Mouse (Mus musculus) retina, embryonic 14.5 days (tissue): ENCODE results near the gene Apol9b.
"Not testable (repeated sequence)": the region's sequence is repeated elsewhere in the genome, so short reads cannot be mapped to it uniquely, and the experiment has no call there.

ENCODE experiments used
- DNase-seq: peaks from one replicate; pipeline ENCODE4 v3.0.0-alpha.2; 2015; ENCODE audit warnings: low spot score

The Apol9b gene

DNA sequence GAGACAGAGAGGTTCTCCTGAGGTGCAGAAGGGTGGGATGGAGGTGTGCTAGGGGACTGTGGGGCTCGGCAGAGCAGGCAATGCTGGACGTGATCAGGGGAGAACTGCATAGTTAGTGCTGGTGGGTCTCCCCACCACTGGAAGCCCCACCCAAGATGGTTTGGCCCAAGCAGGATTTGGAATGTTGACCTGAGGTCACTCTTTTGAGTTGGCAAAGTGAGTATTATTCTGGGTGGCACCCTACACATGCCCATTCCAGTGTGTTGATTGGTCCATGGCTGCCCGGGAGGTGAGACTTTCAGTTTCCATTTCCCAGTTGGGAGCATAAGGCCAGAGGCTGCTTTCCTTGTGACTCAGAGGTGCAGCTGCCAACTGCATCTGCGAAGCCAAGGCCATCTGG, at the start of gene Apol9b:
TSS of gene Apol9b (plus strand) at position 301 of the 400 bp plus-strand sequence.
- not testable (repeated sequence) for DNase-seq

- peak; percentile 50 for DNase-seq
These were observed 44.9 kb upstream of the Apol9b start for GRCm38 (mm10) chr15:77683944-77684343.

- DNase-seq, result peak; percentile 10
These were observed 37.1 kb upstream of the Apol9b start for GRCm38 (mm10) chr15:77691532-77692311.

- peak; percentile 24 for DNase-seq
These were observed 34.0 kb upstream of the Apol9b start for GRCm38 (mm10) chr15:77694687-77695295.

DNA sequence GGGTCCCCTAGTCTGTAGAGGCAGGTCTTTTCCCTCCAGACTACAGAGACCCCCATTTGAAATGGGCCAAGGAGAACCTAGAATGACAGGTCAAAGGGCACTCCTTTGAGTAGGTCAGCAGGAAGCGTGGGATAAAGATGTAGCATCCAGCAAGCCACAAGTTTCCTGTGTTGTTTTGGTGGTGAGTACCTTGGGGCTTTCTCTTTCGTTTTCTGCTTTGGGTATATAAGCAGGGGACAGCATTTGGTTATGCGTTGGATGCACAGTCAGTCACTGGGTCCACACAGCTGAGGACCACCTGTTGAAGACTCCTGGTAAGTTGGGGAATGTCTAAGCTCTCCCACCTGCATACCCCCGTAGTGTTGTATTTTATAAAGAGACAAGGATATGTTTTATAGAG, 30.2 kb upstream of the Apol9b start, which contains the start of gene Apol7e:
TSS of gene Apol7e (plus strand) at position 202 of the 400 bp plus-strand sequence.
- DNase-seq, result not testable (repeated sequence)

GRCm38 (mm10) chr15:77705306-77705705, 23.5 kb upstream of the Apol9b start:
- not testable (repeated sequence) for DNase-seq

- DNase-seq, result not testable (repeated sequence)
These were observed 19.9 kb upstream of the Apol9b start for GRCm38 (mm10) chr15:77708936-77709335.

DNA sequence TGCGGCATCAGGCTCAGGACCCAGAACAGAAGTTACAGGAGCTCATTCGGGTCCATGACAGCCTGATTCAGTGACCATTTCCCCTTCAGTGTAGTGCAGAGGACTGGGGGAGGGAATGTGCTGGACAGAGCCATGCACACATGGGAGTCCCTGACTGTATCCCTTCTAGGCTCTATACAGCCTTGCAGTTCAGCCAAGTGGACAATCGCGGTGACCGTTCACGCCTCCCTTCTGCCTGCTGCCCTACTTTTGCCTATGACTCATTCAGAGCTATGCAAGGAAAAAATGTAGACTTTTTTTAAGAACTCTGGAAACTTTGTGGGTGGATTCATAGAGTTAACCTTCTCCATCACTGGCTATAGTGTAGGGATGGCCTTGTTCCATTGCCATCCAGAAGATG, 10.6 kb upstream of the Apol9b start:
- not testable (repeated sequence) for DNase-seq

DNA sequence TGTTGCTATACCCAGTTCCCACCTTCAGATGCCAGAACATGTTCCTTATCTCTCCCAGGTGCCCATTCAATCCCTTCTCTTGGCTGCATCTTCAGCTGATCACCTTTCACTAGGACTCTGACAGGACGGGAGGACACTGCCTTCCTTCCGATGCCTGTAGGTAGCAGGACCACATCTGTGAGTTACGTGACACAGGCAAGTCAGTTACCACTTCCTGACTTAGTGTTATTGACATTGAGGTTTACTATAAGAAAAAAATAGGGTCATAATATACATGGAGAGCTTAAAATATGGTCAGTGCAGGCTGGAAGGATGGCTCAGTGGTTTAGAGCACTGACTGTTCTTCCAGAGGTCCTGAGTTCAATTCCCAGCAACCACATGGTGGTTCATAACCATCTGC, 7.3 kb upstream of the Apol9b start:
- DNase-seq, result not testable (repeated sequence)

DNA sequence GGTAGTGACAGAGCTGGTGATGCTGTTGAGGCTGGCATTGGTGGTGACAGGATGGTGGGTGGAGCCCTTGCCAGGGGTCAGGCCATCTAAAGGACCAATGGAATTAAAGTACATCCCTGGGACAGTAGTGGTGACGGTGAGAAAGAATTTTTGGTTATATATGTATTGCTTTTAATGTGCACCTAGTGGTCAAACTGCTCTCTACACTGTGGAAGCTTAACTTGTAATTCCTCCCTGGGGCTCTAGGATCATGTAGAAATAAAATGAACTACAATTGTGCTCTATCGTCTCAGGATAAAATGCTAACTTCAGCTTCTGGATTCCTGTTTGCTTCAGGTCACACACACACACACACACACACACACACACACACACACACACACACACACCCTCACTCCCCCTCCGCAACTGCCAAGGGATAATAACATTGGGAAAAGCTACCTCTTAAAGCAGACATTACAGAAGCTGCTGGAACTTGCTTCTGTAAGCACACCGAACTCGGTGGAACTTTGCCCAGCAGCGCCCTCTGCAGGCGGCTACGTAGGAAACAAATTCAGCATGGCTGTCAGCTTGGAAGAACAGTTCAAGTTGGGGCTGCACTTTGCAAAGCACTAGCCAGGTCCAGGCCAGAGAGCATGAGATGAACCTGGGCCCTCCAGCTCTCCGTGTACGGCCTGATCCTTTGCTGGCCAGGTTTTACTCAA, 4.5 kb upstream of the Apol9b start:
- DNase-seq, result not testable (repeated sequence)

DNA sequence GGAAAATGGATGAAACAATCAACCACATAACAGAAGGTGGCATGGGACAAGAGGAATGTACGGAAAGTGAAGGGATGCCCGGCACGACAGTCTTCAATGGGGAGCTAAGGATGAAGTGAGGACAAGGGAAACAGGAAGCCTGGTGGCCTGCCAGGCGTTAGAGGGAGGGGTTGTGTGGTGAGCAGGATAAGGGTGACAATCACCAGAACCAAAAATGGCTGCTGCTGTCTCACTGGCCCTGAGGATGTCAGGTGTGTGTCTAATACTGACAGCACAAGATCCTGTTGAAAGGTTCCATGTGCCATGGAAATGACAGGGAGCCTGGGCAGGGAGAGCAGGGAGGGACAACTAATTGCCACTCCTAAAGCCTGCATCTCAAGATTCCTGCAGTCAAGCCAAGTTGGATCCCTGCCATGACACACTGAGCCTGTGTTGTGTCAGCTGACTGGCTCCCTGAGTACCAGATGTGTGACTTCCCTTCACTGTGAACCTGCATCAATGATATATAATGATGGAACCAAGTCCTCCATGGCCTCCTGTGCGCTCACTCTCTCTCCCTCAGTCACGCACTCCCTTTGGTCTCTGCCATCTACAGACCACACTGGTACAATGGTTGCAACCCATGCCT, 3.3 kb upstream of the Apol9b start:
- DNase-seq, result not testable (repeated sequence)

DNA sequence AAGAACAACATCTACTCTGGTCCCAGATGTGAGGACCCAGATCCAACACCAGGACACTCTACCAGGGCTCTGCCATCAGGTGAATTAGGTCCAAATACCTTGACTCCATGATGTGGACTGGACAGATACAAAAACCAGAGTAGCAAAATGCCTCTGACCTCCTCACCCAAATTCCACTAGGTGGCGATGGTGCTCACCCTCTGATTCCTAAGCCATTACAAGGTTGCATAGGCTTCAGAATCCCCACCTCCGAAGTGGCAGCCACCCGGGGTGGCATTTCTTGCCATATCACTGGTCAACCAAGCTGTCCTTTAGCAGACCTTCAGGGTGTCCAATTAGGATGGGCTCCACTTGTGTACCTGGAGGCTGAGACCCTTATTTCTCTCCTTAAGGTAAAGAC, 1.7 kb upstream of the Apol9b start:
- peak; percentile 60 for DNase-seq

DNA sequence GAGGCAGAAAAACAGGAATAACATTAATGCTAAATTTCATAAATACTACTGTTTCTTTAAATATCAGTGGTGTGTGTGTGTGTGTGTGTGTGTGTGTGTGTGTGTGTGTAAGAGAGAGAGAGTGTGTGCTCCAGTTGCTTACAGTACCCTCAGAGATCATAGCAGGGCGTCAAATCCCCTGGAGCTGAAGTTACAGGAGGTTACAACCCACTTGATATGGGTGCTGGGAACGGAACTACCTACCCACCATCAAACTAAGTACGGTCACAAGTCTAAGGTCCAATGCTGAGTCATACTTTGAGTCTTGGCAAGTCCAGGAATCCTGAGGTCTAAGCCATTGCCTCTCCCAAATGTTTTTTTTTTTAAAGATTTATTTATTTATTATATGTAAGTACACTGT, 1.1 kb upstream of the Apol9b start:
- not testable (repeated sequence) for DNase-seq

DNA sequence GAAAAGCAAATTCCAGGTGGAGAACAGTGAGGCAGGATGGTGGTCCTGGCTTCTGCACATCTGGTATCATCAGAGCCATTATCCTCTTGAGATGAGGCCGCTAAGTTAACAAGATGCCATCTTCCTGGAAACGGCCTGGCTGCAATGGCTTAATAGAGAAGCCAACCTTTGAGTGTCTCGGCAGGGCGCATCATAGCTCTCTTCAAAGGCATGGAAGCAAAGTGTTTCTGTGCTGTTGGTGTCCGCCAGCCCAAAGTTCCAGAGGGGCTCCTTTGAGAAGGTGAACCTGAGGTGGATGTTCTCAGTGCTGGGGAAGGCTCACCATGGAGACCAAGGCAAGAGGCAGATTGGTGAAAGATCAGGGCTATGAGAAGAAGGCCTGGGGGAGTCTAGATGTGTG, 2.8 kb downstream of the Apol9b start:
- DNase-seq, result no peak

GRCm38 (mm10) chr15:77732851-77733250, 4.0 kb downstream of the Apol9b start:
- not testable (repeated sequence) for DNase-seq

DNA sequence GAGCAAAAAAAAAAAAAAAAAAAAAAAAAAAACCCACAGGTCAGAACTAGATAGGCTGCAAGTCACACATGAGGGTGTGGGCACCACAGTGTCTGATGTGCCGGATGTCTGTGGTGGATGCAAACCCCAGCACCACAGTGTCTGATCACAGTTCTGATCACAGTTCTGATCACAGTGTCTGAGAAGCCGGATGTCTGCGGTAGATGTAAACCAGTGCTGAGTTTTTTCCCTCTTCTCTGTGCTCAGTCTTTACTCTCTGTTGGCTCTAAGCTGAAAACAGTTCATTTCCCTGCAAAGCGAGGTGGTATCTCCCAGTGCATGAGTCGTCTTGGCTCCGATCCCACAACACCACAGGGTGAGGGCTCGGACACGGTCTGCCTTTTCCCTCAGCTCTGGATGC, 4.5 kb downstream of the Apol9b start:
- not testable (repeated sequence) for DNase-seq

- not testable (repeated sequence) for DNase-seq
These were observed 5.1 kb downstream of the Apol9b start for GRCm38 (mm10) chr15:77733903-77734302.

DNA sequence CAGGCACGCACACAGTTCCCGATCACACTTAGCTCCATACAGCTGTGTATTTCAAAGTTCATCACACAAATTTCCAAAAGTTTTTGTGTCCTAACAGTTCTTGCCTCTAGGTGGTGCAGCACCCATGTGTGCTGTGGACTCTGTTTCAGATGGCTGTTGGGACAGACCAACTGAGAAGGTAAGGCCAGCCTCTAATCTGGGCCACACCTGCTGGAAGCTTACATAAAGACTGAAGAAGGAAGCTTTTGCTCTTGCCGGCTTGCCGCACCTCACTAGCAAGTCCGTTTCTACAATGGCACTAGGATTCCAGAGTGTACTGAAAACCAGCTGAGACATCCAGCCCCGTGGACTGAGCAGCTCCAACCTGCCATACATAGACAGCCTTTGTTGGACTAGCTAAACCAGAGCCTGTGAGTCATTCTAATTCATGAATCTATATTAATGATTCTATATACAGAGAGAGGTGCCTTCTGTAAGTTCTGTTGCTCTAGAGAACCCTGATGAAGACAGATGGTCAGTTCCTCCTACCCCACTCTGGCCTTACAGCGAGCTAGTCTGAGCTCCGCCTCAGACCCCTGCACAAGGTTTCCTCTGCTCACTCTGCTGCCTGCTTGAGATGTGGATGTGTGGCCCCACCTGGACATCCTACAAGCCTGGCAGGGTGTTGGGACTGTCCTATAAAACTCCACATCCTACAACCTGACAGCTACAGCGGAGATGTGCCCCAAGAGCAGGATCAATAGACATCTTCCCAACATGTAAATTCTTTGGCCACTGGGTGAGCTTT, 11.9 kb downstream of the Apol9b start:
- peak; percentile 30 for DNase-seq

DNA sequence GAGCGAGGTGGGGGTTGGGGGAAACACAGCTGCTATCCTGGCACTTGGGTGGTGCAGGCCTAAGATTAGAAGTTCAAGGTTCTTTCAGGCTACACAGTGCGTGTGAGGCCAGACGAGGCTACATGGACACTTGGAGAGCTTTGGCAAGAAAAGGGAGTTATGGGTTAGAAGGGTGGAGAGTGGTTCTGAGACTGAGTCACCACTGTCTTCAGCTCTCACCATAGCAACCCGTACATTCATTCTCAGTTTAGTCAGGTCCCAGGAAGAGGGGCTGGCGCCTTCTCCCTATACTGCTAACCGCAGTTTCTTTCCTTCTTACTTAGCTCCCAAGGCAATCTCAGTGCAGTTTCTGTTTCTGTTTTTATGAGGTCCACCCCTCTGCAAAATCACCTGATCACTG, 12.7 kb downstream of the Apol9b start:
- DNase-seq, result not testable (repeated sequence)

- no peak for DNase-seq
These were observed 15.8 kb downstream of the Apol9b start for GRCm38 (mm10) chr15:77744632-77745031.

DNA sequence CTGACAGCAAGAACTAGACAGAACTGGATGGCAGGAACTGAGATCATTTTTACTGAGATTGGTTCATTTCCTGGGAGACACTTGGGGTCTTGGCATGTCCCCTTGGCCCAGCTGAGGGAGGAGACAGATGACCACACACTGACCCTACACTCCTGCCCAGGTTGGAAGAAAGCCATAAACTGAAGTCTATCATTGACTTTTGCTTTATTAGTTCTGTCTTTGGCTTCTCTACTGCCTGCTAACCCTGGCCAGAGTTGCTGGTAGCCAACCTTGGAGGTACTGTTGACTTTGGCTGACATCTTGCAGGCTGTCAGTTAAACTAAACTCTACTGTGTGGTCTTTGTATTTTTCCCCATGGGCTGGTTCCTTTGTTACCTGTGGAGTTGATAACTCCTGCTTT, 16.2 kb downstream of the Apol9b start:
- DNase-seq, result no peak
